Mouse (Mus musculus): Measurements from ENCODE around the gene Jdp2. TPM values are rescaled to one million over a fixed set of nuclear protein-coding genes. Genes with fewer than 3 reads are reported as not detected.

Gene Jdp2
- total RNA-seq, 2 experiments from 2014 or later, result 15.6 to 20.0 TPM

DNA sequence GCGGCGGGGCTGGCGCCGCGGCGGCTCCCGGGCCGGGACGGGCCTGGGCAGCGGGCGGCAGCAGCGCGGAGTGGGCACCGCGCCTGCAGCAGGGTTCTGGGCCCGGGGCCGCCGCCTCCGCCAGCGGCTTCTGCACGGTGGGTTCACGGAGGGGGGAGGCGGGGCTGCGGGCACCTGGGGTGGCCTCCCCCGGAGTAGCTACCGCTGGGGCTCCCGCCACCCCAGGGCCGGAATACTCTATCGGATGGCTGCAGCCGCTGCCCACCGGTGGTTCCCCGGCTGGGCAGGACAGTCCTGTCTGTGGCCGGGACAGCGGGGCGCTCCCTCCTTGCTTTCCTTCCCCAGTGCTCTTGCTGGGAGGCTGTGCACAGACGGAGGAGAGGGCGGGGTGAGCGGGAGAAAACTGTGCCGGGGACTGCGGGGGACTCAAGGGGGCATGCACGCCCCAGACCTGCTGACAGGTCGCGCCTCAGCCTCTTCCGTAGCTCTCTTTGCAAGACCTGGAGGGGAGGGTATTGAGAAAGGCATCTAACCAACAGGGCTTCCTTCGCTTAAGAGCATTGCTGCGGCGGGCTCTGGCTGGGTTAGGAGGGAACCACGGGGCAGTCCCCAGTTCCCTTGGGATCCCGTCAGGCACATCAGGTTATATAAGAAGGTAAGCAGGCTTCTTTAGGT lies 788 bp downstream of the Jdp2 start:
- DNase-seq, result peak; percentile 59 to 60
- intact Hi-C loops (cut with DNase I), result loop anchor here (2.0 kb wide), 2 partner anchors 41 to 67 kb away; no protein-coding TSS in a partner anchor

GRCm38 (mm10) chr12:85600637-85601036 lies 1.8 kb downstream of the Jdp2 start:
- intact Hi-C loops (cut with DNase I), result loop anchor here (2.0 kb wide), 1 partner anchor 40 kb away; no protein-coding TSS in a partner anchor
- DNase-seq, result no peak

DNA sequence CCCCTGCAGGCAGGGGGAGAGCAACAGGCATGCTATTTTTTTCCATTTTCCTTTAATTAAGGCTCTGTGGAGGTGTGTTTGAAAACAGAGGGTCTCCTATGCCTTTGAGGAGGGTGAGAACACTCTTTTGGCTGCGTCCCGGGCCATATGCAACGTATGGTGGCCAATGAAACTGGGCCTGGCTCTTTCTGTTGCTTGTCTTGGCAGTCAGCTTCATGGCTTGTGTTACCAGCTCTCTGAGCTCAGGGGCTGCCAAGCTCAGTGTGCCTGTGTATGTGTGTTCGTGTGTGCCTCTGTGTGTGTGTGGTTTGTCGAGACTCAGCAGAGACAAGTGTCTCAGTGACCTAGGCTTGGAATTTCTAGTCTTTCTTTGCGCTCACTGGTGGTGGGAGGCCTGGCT lies 2.7 kb downstream of the Jdp2 start:
- no peak for DNase-seq
- intact Hi-C loops (cut with DNase I), result loop anchor here (2.0 kb wide), 1 partner anchor 39 kb away; no protein-coding TSS in a partner anchor

GRCm38 (mm10) chr12:85602153-85602552 lies 3.3 kb downstream of the Jdp2 start:
- no peak for DNase-seq
- intact Hi-C loops (cut with DNase I), result no loop called here

- DNase-seq, result no peak
- intact Hi-C loops (cut with DNase I), result no loop called here
Observed at GRCm38 (mm10) chr12:85602811-85603210, 4.0 kb downstream of the Jdp2 start.

DNA sequence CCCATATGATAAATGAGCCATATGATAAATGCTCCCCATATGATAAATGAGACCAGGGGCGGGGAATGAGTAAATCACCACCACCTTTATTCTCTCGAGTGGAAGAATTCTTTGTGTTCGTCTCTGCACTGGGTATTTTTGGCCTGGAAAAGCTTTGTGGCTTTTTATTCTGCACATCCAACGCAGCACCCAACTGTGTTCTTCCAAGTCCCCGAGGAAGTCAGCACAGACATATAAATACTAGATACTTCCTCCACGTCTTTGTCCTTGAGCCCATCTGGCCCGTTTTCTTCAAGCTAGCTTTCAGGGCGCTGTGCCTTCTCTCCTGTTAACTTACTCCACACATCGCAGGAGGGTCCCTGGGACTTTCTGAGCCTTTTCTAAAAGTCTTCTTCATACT lies 4.9 kb downstream of the Jdp2 start:
- DNase-seq, result no peak
- intact Hi-C loops (cut with DNase I), result no loop called here

GRCm38 (mm10) chr12:85604301-85604998 lies 5.6 kb downstream of the Jdp2 start:
- intact Hi-C loops (cut with DNase I), result no loop called here
- no peak for DNase-seq

DNA sequence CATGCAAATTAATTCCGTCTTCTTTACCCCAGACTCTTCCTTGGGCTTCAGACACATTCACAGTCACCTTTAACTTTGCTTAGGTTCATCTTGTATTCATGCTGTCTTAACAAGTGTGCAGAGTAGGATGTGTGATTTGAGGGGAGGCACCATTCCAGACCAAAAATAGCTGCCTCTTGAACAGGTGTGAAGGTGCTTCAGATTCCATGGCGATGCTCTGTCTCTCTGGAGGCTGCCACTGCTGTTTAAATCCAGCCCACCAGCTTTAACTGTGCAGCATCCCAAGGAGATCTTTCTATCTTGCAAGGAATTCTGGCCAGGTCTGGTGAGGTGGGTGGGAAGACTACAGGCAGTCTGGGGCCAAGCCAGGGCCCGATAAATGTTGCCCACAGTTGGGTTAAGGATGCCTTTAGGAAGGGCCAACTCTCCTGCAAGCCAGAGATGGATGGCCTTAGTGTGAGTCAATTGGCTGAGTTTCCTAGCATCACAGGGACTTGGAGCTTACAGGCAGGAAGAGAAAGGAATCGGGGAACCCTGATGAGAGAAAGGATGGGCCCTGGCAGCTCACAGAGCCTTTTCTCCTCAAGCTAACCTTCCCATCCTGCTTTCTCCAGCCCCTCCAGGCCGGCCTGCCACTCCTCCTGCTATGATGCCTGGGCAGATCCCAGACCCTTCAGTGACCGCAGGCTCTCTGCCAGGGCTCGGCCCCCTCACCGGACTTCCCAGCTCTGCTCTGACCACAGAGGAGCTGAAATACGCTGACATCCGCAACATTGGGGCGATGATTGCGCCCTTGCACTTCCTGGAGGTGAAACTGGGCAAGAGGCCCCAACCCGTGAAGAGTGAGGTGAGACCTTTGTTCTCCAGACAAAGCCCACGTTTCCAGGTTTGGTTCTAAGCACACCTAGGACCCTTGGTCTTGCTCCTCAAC lies 9.0 kb downstream of the Jdp2 start:
- intact Hi-C loops (cut with DNase I), result no loop called here
- DNase-seq, result no peak

- intact Hi-C loops (cut with DNase I), result no loop called here
Observed at GRCm38 (mm10) chr12:85610167-85610566, 11.3 kb downstream of the Jdp2 start.

GRCm38 (mm10) chr12:85614090-85614489 lies 15.3 kb downstream of the Jdp2 start:
- intact Hi-C loops (cut with DNase I), result no loop called here
- DNase-seq, result no peak

More at GRCm38 (mm10) chr12:85610167-85610566, 11.3 kb downstream of the Jdp2 start:
- no peak for DNase-seq

DNA sequence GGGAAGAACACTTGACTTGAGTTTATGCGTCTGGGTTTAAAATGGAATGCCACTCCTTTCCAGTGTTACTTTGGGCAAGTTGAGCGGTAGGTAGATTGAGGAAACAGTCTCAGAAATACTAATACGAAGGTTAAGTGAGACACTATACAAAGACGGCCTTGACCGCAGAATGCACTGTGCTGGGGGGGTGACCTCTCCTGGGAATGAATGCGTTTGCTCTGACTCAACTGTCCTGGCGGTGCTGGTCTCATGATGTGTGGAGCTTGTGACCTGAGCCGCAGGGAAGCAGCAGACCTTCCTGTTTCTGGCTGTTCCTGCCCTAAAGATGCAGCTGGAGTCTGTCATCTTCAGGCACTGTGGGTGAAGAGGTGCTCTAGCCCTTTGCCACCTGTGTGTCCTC lies 16.7 kb downstream of the Jdp2 start:
- no peak for DNase-seq
- intact Hi-C loops (cut with DNase I), result no loop called here

- intact Hi-C loops (cut with DNase I), result no loop called here
Observed at GRCm38 (mm10) chr12:85617885-85618284, 19.1 kb downstream of the Jdp2 start.

DNA sequence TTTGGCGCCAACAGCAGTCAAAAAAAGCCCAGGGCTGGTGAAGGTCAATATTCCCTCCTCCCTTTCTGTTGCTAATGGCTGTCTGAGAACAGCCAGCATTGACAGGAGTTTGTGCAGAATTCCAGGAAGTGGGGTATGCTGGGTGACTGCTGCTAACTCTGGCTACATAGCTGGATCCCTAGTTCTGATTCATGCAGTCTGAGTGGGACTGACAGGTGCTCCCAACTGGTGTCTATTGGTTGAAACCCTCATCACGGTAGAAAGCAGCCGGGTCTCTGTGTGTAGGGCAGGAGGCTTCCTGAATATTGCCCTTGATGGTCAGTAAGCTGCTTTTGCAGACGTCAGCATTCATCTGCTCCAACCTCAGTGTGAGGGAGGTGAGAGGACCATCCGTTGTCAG lies 19.6 kb downstream of the Jdp2 start:
- no peak for DNase-seq
- intact Hi-C loops (cut with DNase I), result no loop called here

More at GRCm38 (mm10) chr12:85617885-85618284, 19.1 kb downstream of the Jdp2 start:
- no peak for DNase-seq

GRCm38 (mm10) chr12:85619283-85619897 lies 20.6 kb downstream of the Jdp2 start:
- intact Hi-C loops (cut with DNase I), result no loop called here
- DNase-seq, result no peak

- DNase-seq, result no peak
- intact Hi-C loops (cut with DNase I), result no loop called here
Observed at GRCm38 (mm10) chr12:85619898-85620443, 21.1 kb downstream of the Jdp2 start.

DNA sequence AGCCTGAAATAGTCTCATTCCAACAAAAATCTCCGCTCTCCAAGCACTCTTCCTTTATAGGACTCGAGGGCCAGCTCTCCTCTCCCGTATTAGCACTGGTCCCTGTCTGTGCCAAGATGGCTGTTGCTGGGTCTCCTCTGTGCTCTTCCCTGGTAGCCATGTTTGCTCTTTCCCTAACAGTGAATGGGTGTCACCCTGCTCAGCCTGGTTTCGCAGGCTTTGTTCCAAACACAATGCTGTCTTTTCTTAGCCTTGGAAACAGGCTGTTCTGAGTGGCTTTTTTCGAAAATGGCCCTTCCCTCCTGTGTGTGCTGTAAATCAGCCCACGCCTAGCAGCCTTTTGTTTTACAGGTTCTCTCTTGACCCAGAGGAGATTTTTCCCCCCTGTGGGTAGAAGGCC lies 22.2 kb downstream of the Jdp2 start:
- intact Hi-C loops (cut with DNase I), result no loop called here
- DNase-seq, result no peak

DNA sequence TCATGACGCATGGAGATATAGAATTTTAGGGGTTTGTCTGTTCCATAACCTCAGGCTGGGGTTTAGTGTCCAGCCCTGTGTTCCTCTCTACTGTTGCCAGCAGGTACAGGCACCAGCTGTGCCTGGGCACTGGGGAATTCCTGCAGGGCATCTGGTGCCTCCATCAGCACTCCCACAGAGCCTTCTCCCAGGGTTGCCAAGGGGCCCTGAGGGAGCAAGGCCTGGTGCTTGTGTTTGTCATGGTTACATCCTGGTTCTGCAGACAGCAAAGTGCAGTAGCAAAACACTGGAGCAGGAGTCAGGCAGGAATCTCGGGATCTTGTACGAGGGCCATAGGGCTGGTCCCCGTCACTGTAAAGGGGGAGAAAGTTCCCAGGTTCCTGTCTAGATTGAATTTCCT lies 22.8 kb downstream of the Jdp2 start:
- intact Hi-C loops (cut with DNase I), result no loop called here

DNA sequence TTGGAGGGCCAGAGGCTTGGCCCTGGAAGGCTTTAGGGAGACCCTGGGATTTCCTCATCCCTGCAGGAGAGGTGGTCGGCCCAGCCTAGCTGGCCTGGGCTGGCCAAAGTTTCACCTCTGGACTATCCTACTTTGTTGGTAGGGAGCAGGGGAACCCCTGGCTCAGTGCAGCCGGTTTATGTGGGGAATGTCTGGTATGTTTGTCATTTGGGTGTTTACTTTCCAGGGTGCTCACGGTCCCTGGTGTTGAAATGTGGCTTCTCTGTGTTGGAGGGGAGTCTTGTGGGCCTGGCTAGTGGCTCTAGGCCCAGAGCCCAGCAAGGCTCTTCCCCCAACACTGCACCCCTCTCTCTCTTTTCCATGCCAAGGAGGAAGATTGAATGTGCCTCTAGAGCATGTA lies 24.9 kb downstream of the Jdp2 start:
- intact Hi-C loops (cut with DNase I), result no loop called here
- DNase-seq, result no peak

More for the DNA sequence above, 22.8 kb downstream of the Jdp2 start:
- DNase-seq, result no peak

GRCm38 (mm10) chr12:85624652-85625051 lies 25.8 kb downstream of the Jdp2 start:
- no peak for DNase-seq
- intact Hi-C loops (cut with DNase I), result no loop called here

GRCm38 (mm10) chr12:85625852-85626251 lies 27.0 kb downstream of the Jdp2 start:
- intact Hi-C loops (cut with DNase I), result no loop called here
- no peak for DNase-seq
